Mouse (Mus musculus) CH12.LX (cell line): ENCODE measurements around the gene Tcea3.

Experiments used
- CTCF ChIP-seq, 2 experiments: IDR thresholded peaks in 1 of 2; conservative IDR thresholded peaks in 1 of 2; 2 replicates each; pipeline ENCODE4 v1.5.1; 2011 to 2012; ENCODE audit warnings: low read depth in 2 of 2, low read length in 2 of 2, improper control_type of control experiment in 1 of 2, inconsistent platforms in 1 of 2, mild to moderate bottlenecking in 1 of 2, moderate library complexity in 1 of 2
- JUN ChIP-seq: IDR thresholded peaks from 2 replicates; pipeline ENCODE4 v1.6.1; 2011; ENCODE audit warnings: low read depth, mild to moderate bottlenecking, low read length, improper control_type of control experiment, moderate library complexity; ENCODE audit not compliant: insufficient read depth

- TF ChIP-seq CTCF (conservative IDR thresholded peaks at IDR 0.05 in 1 of 2, IDR thresholded peaks at IDR 0.05 in 1 of 2; ENCODE audit: low read depth in 2 of 2, low read length in 2 of 2) (no peak), JUN (no peak)
Measured at GRCm38 (mm10) chr4:136240955-136241354, 6.6 kb upstream of the Tcea3 start.
